23 mouse cellular contexts compared by ENCODE assay signal in genomic region chr9:46256177-46256576, GRCm38 (mm10). TPM values are rescaled to one million over a fixed set of nuclear protein-coding genes. Genes with fewer than 3 reads are reported as not detected.
A peak's percentile ranks its signal among the peaks of the same experiment; 100 is the strongest.
DNase-seq lines count a peak whose midpoint lies in the region; ATAC-seq and TF ChIP-seq lines count a peak whose summit lies in the region.
"Had no signal": no experiment of that assay in that cellular context is flagged by ENCODE, and none has a peak within 500 bp of the region (broad histone marks: within the 10 kb centered on the region; RNA-seq: fewer than 3 reads in every experiment).

No protein-coding gene starts in this region.

- no peak for ATAC-seq in liver, embryonic 12.5 days
- peak; percentile 83 for ATAC-seq in liver, postnatal 0 days
- no peak for ATAC-seq in forebrain, embryonic 11.5 days (replicated peaks; ENCODE audit: low FRiP score)
- ATAC-seq: activated CD4-positive, CD25-positive, alpha-beta regulatory T cell, adult 4 months; CD4-positive, CD25-positive, alpha-beta regulatory T cell, adult 4 months; Patski had no signal

- H3K9ac ChIP-seq in liver, adult 2 months (ENCODE audit: low read depth, low read length): peak overlapping the region; percentile 9; the same call in 1 of the 2 replicates
- H3K9ac ChIP-seq in liver, embryonic 12.5 days: no peak overlapping the region
- no peak overlapping the region for H3K9ac ChIP-seq in liver, postnatal 0 days (replicated peaks)
- no peak overlapping the region for H3K9ac ChIP-seq in forebrain, embryonic 11.5 days (ENCODE audit: low read length)

- TF ChIP-seq CTCF in kidney, adult 2 months (conservative IDR thresholded peaks at IDR 0.05; ENCODE audit: insufficient read depth, insufficient read length, low read depth, low read length): no peak
- no peak for TF ChIP-seq CTCF in liver, adult 2 months (IDR thresholded peaks at IDR 0.05; ENCODE audit: low read depth, low read length)
- TF ChIP-seq CTCF in liver, postnatal 0 days (IDR thresholded peaks at IDR 0.05; ENCODE audit: low read depth): no peak

- no peaks in the 10 kb centered on the region for H3K79me2 ChIP-seq in liver, adult 2 months (ENCODE audit: control insufficient read depth, insufficient read depth, low read length)

- no peaks in the 10 kb centered on the region for H3K9me3 ChIP-seq in liver, embryonic 12.5 days (replicated peaks)
- H3K9me3 ChIP-seq in liver, postnatal 0 days (ENCODE audit: low read length): no peaks in the 10 kb centered on the region
- no peaks in the 10 kb centered on the region for H3K9me3 ChIP-seq in forebrain, embryonic 11.5 days (ENCODE audit: control insufficient read depth, low read length)
- H3K9me3 ChIP-seq: G1E had no signal

- no peak for TF ChIP-seq EP300 in liver, postnatal 0 days (IDR thresholded peaks at IDR 0.05; ENCODE audit: low read depth)

- H3K36me3 ChIP-seq in kidney, adult 2 months (ENCODE audit: control insufficient read depth, insufficient read depth, low read length): no peaks in the 10 kb centered on the region
- no peaks in the 10 kb centered on the region for H3K36me3 ChIP-seq in liver, adult 2 months (ENCODE audit: control insufficient read depth, insufficient read depth, low read length)
- H3K36me3 ChIP-seq in liver, embryonic 12.5 days: no peaks in the 10 kb centered on the region
- H3K36me3 ChIP-seq in liver, postnatal 0 days (replicated peaks; ENCODE audit: insufficient read depth, low read length): no peaks in the 10 kb centered on the region
- H3K36me3 ChIP-seq in forebrain, embryonic 11.5 days (ENCODE audit: control insufficient read depth, insufficient read depth, low read length): no peaks in the 10 kb centered on the region
- H3K36me3 ChIP-seq: G1E had no signal

- WGBS in kidney, adult 2 months: 89% methylated on average over 7 of the region's 7 CpGs
- WGBS in liver, adult 2 months: 23% methylated on average over 7 of the region's 7 CpGs
- 72% methylated on average over 7 of the region's 7 CpGs for WGBS in liver, embryonic 12.5 days (ENCODE audit: insufficient replicate concordance)
- WGBS in liver, postnatal 0 days (ENCODE audit: insufficient replicate concordance): 66% methylated on average over 7 of the region's 7 CpGs
- WGBS in forebrain, embryonic 11.5 days: 89% methylated on average over 7 of the region's 7 CpGs

- no peak overlapping the region for H3K4me3 ChIP-seq in kidney, adult 2 months (ENCODE audit: insufficient read depth, low read depth, low read length)
- no peak overlapping the region for H3K4me3 ChIP-seq in liver, adult 2 months (ENCODE audit: insufficient read depth, low read depth, low read length)
- no peak overlapping the region for H3K4me3 ChIP-seq in liver, embryonic 12.5 days
- H3K4me3 ChIP-seq in liver, postnatal 0 days (ENCODE audit: low read depth, low read length): no peak overlapping the region
- no peak overlapping the region for H3K4me3 ChIP-seq in forebrain, embryonic 11.5 days (ENCODE audit: low read depth, low read length)

- DNase-seq in kidney, adult 2 months: peak; percentile 20
- no peak for DNase-seq in kidney, adult 8-10 months
- peak; percentile 99 for DNase-seq in liver, adult 2 months (ENCODE audit: extremely low read depth, low read depth, low spot score)
- peak; percentile 46 for DNase-seq in liver, postnatal 0 days
- DNase-seq in liver (no peak), adipocyte (ENCODE audit: low spot score) (peak; percentile 17)
- no peak for DNase-seq in forebrain, embryonic 11.5 days (ENCODE audit: low spot score)
- DNase-seq: adrenal gland, adult 8-10 months; adrenal gland, postnatal 25 days; B cell, adult 2 months; cerebellum, adult 11 months; cerebellum, adult 11-12 months; cerebellum, adult 18-20 months had no signal

- no peaks in the 10 kb centered on the region for H3K4me1 ChIP-seq in kidney, adult 2 months (ENCODE audit: control insufficient read depth, insufficient read depth, low read length)
- H3K4me1 ChIP-seq in liver, adult 2 months (ENCODE audit: control insufficient read depth, insufficient read depth, low read length): peaks cover 28% of the 10 kb centered on the region
- 0 out of 2 replicates have a peak, but pooled peaks cover 9% of the 10 kb centered on the region for H3K4me1 ChIP-seq in liver, embryonic 12.5 days
- peaks cover 19% of the 10 kb centered on the region for H3K4me1 ChIP-seq in liver, postnatal 0 days (ENCODE audit: insufficient read depth)
- H3K4me1 ChIP-seq in forebrain, embryonic 11.5 days (replicated peaks; ENCODE audit: control insufficient read depth, insufficient read depth, low read length): no peaks in the 10 kb centered on the region

- H3K4me2 ChIP-seq in liver, embryonic 12.5 days: no peak overlapping the region
- H3K4me2 ChIP-seq in liver, postnatal 0 days (ENCODE audit: low read depth, low read length): no peak overlapping the region
- no peak overlapping the region for H3K4me2 ChIP-seq in forebrain, embryonic 11.5 days (ENCODE audit: low read depth, low read length, severe bottlenecking)

- H3K27me3 ChIP-seq in kidney, adult 2 months (replicated peaks; ENCODE audit: control insufficient read depth, insufficient read depth, low read length): no peaks in the 10 kb centered on the region
- H3K27me3 ChIP-seq in liver, adult 2 months (ENCODE audit: control insufficient read depth, insufficient read depth, low read length): no peaks in the 10 kb centered on the region
- H3K27me3 ChIP-seq in liver, embryonic 12.5 days (replicated peaks): no peaks in the 10 kb centered on the region
- no peaks in the 10 kb centered on the region for H3K27me3 ChIP-seq in liver, postnatal 0 days (ENCODE audit: insufficient read depth, low read length)
- H3K27me3 ChIP-seq in forebrain, embryonic 11.5 days (ENCODE audit: control insufficient read depth, insufficient read depth, low read length): no peaks in the 10 kb centered on the region

- H3K27ac ChIP-seq in kidney, adult 2 months (ENCODE audit: insufficient read depth, low read depth, low read length): no peak overlapping the region
- H3K27ac ChIP-seq in liver, adult 2 months (replicated peaks; ENCODE audit: insufficient read depth, low read depth, low read length): peak overlapping the region; percentile 83
- no peak overlapping the region for H3K27ac ChIP-seq in liver, embryonic 12.5 days
- peak overlapping the region; percentile 92 for H3K27ac ChIP-seq in liver, postnatal 0 days (ENCODE audit: low read depth)
- no peak overlapping the region for H3K27ac ChIP-seq in forebrain, embryonic 11.5 days (ENCODE audit: low read depth, low read length)

- no peak for TF ChIP-seq POLR2A in kidney, adult 2 months (IDR thresholded peaks at IDR 0.05; ENCODE audit: low read depth, low read length)
- TF ChIP-seq POLR2A in liver, adult 2 months (IDR thresholded peaks at IDR 0.05; ENCODE audit: extremely low read depth, insufficient read depth, low read length): no peak

RNA-seq across cellular contexts. Expression of gene Apoa5, which starts 12.3 kb away (rescaled TPM):
- polyA plus RNA-seq in kidney, adult 2 months (2012; rRNA removed): 0.16 TPM in 1 of 2 replicates, not detected in the other
- total RNA-seq in liver, adult 2 months (2014; rRNA removed): 771 and 1,014 TPM in 2 replicates
- polyA plus RNA-seq in liver, adult 2 months (2012; rRNA removed): 2,298 and 3,079 TPM in 2 replicates
- 0.25 and 0.33 TPM in 2 replicates for polyA plus RNA-seq in liver, embryonic 12.5 days (2016; fragmentation: Nextera tagmentation; extraction: Ambion mirVana)
- 771 and 869 TPM in 2 replicates for polyA plus RNA-seq in liver, postnatal 0 days (2015; fragmentation: Nextera tagmentation; extraction: Ambion mirVana)
- polyA plus RNA-seq in forebrain, embryonic 11.5 days (2014; fragmentation: Nextera tagmentation; extraction: Ambion mirVana): not detected in 2 replicates
- total RNA-seq: adrenal gland, postnatal 25 days; MEL had no signal
- polyA plus RNA-seq: activated CD4-positive, CD25-positive, alpha-beta regulatory T cell, adult 4 months; brain, embryonic 14.5 days; C2C12; CD4-positive, CD25-positive, alpha-beta regulatory T cell, adult 4 months; G1E; Patski had no signal

RNA-seq across cellular contexts. Expression of gene Apoa4, which starts 15.7 kb away (rescaled TPM):
- 5.7 and 6.9 TPM in 2 replicates for polyA plus RNA-seq in kidney, adult 2 months (2012; rRNA removed)
- 187 and 323 TPM in 2 replicates for total RNA-seq in liver, adult 2 months (2014; rRNA removed)
- 177 and 239 TPM in 2 replicates for polyA plus RNA-seq in liver, adult 2 months (2012; rRNA removed)
- polyA plus RNA-seq in liver, embryonic 12.5 days (2016; fragmentation: Nextera tagmentation; extraction: Ambion mirVana): not detected in 2 replicates
- polyA plus RNA-seq in liver, postnatal 0 days (2015; fragmentation: Nextera tagmentation; extraction: Ambion mirVana): 256 and 423 TPM in 2 replicates
- polyA plus RNA-seq in forebrain, embryonic 11.5 days (2014; fragmentation: Nextera tagmentation; extraction: Ambion mirVana): not detected in 2 replicates
- total RNA-seq: adrenal gland, postnatal 25 days; CH12.LX; ES-E14; G1E; MEL had no signal
- polyA plus RNA-seq: activated CD4-positive, CD25-positive, alpha-beta regulatory T cell, adult 4 months; C2C12; CD4-positive, CD25-positive, alpha-beta regulatory T cell, adult 4 months; G1E; Patski had no signal

RNA-seq across cellular contexts. Expression of gene Zpr1, which starts 16.7 kb away (rescaled TPM):
- 16.6 and 19.3 TPM in 2 replicates for polyA plus RNA-seq in kidney, adult 2 months (2012; rRNA removed)
- 25.9 and 42.4 TPM in 2 replicates for total RNA-seq in liver, adult 2 months (2014; rRNA removed)
- polyA plus RNA-seq in liver, adult 2 months (2012; rRNA removed): 19.5 and 23.0 TPM in 2 replicates
- 55.4 and 56.0 TPM in 2 replicates for polyA plus RNA-seq in liver, embryonic 12.5 days (2016; fragmentation: Nextera tagmentation; extraction: Ambion mirVana)
- 20.6 and 21.8 TPM in 2 replicates for polyA plus RNA-seq in liver, postnatal 0 days (2015; fragmentation: Nextera tagmentation; extraction: Ambion mirVana)
- polyA plus RNA-seq in forebrain, embryonic 11.5 days (2014; fragmentation: Nextera tagmentation; extraction: Ambion mirVana): 58.6 and 61.4 TPM in 2 replicates

RNA-seq across cellular contexts. Expression of gene Apoc3, which starts 20.7 kb away (rescaled TPM):
- polyA plus RNA-seq in kidney, adult 2 months (2012; rRNA removed): 39.2 and 43.8 TPM in 2 replicates
- 2,319 and 2,365 TPM in 2 replicates for total RNA-seq in liver, adult 2 months (2014; rRNA removed)
- 8,710 and 9,739 TPM in 2 replicates for polyA plus RNA-seq in liver, adult 2 months (2012; rRNA removed)
- polyA plus RNA-seq in liver, embryonic 12.5 days (2016; fragmentation: Nextera tagmentation; extraction: Ambion mirVana): 2.1 and 2.4 TPM in 2 replicates
- polyA plus RNA-seq in liver, postnatal 0 days (2015; fragmentation: Nextera tagmentation; extraction: Ambion mirVana): 453 and 541 TPM in 2 replicates
- not detected in 2 replicates for polyA plus RNA-seq in forebrain, embryonic 11.5 days (2014; fragmentation: Nextera tagmentation; extraction: Ambion mirVana)
- total RNA-seq: CH12.LX, ES-E14, MEL had no signal
- polyA plus RNA-seq: activated CD4-positive, CD25-positive, alpha-beta regulatory T cell, adult 4 months; brain, embryonic 14.5 days; C2C12; CD4-positive, CD25-positive, alpha-beta regulatory T cell, adult 4 months; G1E; Patski had no signal

RNA-seq across cellular contexts. Expression of gene Bud13, which starts 26.6 kb away (rescaled TPM):
- polyA plus RNA-seq in kidney, adult 2 months (2012; rRNA removed): 7.1 and 7.8 TPM in 2 replicates
- 2.6 and 3.0 TPM in 2 replicates for total RNA-seq in liver, adult 2 months (2014; rRNA removed)
- polyA plus RNA-seq in liver, adult 2 months (2012; rRNA removed): 3.2 and 3.6 TPM in 2 replicates
- 12.3 and 13.2 TPM in 2 replicates for polyA plus RNA-seq in liver, embryonic 12.5 days (2016; fragmentation: Nextera tagmentation; extraction: Ambion mirVana)
- 4.0 TPM in 2 replicates for polyA plus RNA-seq in liver, postnatal 0 days (2015; fragmentation: Nextera tagmentation; extraction: Ambion mirVana)
- polyA plus RNA-seq in forebrain, embryonic 11.5 days (2014; fragmentation: Nextera tagmentation; extraction: Ambion mirVana): 28.5 and 29.9 TPM in 2 replicates

Comparison
In these comparisons a context has a peak if more than half of its experiments do, and no peak if none do; other contexts are left out.
1. DNase-seq: peak in kidney, adult 2 months (single experiment), liver, adult 2 months (single experiment), liver, postnatal 0 days (single experiment) and adipocyte (single experiment); none in kidney, adult 8-10 months (0 of 2), liver (single experiment) and forebrain, embryonic 11.5 days (single experiment).
2. H3K27ac ChIP-seq: peak in liver, adult 2 months (single experiment) and liver, postnatal 0 days (single experiment); none in kidney, adult 2 months (single experiment), liver, embryonic 12.5 days (single experiment) and forebrain, embryonic 11.5 days (single experiment).
3. RNA of gene Apoa5, which starts 12.3 kb away (polyA plus RNA-seq): 2,298 to 3,079 TPM in liver, adult 2 months and 771 to 869 TPM in liver, postnatal 0 days; 0.25 to 0.33 TPM in liver, embryonic 12.5 days, 0.16 TPM in kidney, adult 2 months and not detected in forebrain, embryonic 11.5 days; every median in the first group is over 100 times any median in the second.
4. RNA of gene Apoa4, which starts 15.7 kb away (polyA plus RNA-seq): 256 to 423 TPM in liver, postnatal 0 days and 177 to 239 TPM in liver, adult 2 months; 5.7 to 6.9 TPM in kidney, adult 2 months, not detected in liver, embryonic 12.5 days and not detected in forebrain, embryonic 11.5 days; every median in the first group is over 10 times any median in the second.